Mouse (Mus musculus): ENCODE results near the gene Gm38431. TPM values are rescaled to one million over a fixed set of nuclear protein-coding genes. Genes with fewer than 3 reads are reported as not detected.
A peak's percentile ranks its signal among the peaks of the same experiment; 100 is the strongest.

Gene Gm38431
- total RNA-seq, 2 experiments from 2014 or later = 0.43 to 0.64 TPM

DNA sequence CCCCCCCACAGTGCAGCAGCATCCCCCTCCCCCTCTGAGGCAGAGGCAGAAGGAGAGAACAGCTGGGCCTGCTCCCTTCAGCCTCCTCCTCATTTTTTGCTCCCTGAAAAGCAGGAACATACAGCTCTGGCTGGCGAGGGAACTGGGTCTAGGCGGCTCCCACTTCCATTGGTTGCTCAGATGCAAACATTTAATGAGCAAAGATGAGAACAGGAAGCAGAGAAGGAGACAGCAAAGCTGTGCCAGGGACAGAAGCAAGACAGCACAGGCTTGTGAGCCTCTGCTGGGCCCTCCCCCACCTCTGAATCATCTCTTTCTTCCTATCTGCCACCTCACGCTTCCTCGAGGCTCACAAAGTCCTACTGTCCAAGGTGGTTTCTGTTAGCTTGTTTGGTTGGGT is 50.5 kb downstream of the Gm38431 start:
- DNase-seq (ENCODE audit: low spot score) = no peak

DNA sequence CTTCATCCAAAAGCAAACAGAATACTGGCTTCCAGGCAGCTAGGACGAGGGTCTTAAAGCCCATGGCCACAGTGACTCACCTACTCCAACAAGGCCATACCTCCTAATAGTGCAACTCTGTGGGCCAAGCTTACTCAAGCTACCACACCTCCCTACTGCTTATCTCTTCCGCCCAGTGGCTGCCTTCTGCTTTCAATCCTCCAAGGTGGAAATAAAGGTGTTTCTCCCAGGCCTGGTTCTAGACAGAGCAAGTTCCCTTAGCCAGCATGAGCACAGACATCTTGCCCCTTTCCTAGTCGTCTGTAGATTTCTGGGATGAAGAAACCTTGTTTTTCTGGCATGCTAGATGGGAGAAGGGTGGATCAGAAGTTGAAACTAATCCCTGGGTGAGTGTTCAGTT is 52.0 kb downstream of the Gm38431 start:
- no peak for DNase-seq (ENCODE audit: low spot score)

DNA sequence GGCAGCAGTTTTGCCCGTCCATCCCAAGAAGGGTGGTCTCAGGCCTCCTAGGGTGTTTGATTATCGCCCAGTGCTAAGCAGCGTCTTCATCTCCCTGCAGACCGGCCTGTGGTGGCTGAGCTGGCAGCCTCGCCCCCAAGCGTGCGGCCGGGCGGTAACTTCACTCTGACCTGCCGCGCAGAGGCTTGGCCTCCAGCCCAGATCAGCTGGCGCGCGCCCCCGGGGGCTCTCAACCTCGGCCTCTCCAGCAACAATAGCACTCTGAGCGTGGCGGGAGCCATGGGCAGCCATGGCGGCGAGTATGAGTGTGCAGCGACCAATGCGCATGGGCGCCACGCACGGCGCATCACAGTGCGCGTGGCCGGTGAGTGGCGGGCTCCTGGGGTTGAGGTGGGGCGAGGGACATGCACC is 54.3 kb downstream of the Gm38431 start:
- DNase-seq (ENCODE audit: low spot score) = no peak

DNA sequence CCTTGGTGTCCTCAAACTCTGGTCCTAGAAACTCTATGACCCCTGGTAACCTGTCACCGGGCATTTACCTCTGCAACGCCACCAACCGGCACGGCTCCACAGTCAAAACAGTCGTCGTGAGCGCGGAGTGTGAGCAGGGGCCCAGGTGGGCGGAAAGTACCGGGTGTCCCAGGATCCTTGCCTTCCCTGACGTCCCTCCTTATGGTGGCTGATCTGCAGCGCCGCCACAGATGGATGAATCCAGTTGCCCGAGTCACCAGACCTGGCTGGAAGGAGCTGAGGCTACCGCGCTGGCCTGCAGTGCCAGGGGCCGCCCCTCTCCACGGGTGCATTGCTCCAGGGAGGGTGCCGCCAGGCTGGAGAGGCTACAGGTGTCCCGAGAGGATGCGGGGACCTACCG is 55.1 kb downstream of the Gm38431 start:
- no peak for DNase-seq (ENCODE audit: low spot score)

DNA sequence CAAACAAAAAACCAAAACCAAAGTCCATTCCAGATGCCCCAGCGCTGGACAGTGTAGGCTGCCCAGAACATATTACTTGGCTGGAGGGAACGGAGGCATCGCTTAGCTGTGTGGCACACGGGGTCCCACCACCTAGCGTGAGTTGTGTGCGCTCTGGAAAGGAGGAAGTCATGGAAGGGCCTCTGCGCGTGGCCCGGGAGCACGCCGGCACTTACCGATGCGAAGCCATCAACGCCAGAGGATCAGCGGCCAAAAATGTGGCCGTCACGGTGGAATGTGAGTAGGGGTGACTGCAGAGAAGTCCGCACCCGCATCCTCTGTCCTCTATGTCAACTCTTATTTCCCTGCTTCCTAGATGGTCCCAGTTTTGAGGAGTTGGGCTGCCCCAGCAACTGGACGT is 55.6 kb downstream of the Gm38431 start:
- no peak for DNase-seq (ENCODE audit: low spot score)

DNA sequence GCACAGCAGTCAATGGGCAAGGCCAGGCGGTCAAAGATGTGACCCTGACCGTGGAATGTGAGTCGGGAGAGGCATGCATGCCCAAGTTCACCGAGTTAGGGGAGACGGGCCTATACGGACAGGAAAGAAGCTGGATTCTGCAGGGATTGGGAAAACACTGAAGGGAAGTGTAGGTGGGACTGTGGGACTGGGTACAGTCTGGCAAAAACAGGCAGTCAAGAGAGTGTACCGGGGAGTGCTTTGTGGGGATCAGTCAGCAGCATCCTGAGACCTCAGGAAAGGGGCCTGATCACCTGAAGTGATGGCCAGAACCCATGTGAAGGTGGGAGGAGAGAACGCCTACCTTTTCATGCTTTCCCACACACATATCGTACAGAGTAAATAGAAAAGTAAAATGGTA is 56.2 kb downstream of the Gm38431 start:
- DNase-seq (ENCODE audit: low spot score) = no peak

DNA sequence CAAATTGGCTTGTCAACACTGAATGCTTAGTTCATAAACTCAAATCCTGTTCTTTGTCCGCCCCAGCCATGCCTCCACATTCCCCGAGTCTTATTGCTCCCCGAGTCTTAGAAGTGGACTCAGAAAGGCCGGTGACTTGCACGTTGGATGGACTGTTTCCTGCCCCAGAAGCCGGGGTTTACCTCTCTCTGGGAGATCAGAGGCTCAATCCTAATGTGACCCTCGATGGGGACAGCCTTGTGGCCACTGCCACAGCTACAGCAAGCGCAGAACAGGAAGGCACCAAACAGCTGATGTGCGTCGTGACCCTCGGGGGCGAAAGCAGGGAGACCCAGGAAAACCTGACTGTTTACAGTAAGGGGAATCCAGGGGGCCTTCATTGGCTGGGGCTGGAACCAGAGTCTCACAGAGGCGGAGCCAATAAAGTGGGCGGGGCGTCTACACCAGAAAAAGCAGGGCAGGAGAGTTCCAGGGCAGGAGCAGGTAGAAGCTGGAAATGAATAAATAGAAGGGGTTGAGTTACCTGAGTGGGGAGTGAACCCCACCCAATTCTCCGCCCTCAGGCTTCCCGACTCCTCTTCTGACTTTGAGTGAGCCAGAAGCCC is 57.2 kb downstream of the Gm38431 start:
- DNase-seq (ENCODE audit: low spot score) = no peak

DNA sequence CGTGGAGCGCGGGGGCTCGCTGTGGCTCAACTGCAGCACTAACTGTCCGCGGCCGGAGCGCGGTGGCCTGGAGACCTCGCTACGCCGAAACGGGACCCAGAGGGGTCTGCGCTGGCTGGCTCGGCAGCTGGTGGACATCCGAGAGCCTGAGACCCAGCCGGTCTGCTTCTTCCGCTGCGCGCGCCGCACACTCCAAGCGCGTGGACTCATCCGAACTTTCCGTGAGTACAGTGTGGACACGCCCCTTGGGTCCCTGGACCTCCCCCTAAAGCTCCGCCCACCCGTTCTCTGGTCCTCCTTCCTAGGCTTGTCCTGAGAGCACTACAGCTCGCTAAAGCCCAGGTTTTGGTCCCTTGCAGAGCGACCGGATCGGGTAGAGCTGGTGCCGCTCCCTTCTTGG is 58.7 kb downstream of the Gm38431 start:
- peak; percentile 90 for DNase-seq (ENCODE audit: low spot score)

DNA sequence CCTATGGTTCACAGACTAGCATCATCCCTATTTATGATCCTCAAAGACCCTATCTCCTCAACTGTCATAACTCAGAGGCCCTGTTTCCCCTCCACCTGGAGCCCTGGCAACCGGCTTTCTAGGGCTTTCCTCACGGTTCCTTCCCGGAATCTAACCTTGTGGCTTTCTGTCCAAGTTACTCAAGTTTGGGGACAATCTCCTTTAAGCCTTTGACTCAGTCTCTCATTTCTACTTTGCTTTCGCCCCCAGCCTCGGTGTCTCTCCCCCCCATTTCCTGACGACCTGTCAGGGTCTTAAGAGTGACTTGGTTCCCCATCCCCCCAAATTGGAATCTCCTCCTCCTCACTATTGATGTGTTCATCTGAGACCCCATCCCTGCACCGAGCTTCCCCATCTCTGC is 59.3 kb downstream of the Gm38431 start:
- no peak for DNase-seq (ENCODE audit: low spot score)

DNA sequence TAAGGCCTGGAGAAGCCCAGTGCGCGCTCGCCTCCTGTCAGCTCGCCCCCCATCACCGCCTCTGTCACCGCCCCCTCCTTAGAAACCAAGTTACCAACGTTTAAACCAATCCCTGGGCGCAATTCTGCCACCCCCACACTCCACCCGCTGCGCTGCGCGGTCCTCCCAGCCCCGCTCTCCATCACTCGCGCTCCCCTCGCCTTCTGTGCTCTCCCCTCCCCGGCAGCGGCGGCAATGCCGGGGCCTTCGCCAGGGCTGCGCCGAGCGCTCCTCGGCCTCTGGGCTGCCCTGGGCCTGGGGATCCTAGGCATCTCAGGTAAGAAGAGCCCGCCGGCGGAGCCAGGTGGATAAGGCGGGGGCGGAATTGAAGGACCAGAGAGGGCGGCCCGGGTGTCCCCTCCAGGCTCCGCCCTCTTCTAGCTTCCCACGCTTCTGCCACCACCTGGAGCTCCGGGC is 59.9 kb downstream of the Gm38431 start, which contains the start of gene Icam5:
Icam5 (plus strand) TSS at position 178 of the 456 bp plus-strand sequence.
- no peak for DNase-seq (ENCODE audit: low spot score)

DNA sequence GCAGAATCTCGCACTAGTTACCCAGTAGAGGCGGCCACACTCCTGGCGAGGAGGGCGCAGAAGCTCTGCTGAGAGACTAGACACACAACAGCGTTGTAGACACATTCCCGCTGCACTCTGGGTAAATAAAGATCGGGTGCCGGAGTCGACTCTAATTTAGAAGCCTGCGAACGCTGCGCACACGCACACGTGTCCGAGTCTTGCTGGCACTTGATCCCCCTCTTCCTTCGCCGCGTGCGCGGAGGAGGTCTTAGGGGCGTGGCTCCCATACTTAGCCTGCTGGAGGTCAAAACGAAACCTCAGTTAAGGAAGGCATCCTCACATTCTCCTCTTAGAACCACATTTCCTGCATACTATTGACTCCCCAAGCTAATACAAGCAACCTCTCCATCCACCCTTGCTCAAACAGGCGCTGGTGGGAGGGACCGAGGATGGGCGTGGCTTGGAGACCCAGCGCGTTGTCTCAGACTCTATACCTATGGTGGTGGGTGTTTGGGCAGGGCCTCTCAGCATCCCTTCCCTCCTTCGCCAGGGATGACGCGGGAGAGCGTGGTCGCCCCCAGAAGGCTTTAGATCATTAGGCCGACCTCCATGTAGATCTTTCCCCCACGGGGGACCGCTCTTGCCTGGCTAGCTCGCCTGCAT is 60.4 kb downstream of the Gm38431 start:
- peak; percentile 69 for DNase-seq (ENCODE audit: low spot score)

DNA sequence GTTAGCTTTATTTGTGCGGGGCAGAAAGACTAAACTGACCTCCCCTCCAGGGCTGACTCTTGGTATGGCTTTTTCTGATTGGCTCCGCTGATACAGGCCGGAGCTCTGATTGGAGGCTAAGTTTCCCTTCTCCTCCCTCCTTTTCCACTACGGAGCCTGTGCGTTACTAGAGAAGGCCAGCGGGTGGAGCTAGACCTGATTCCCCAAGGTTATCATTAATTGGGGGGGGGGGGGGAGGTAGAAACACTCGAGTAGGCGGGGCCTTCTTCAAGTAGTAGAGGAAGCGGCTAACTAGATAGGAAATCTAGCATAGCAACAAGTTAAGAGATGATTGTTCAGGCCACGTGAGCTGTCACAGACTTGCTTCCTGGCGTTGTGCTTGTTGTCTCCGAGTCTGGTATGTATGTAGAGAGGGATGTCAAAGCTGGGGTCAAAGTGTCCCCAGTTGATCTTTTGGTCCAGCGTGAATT is 61.0 kb downstream of the Gm38431 start:
- DNase-seq (ENCODE audit: low spot score) = peak; percentile 94

DNA sequence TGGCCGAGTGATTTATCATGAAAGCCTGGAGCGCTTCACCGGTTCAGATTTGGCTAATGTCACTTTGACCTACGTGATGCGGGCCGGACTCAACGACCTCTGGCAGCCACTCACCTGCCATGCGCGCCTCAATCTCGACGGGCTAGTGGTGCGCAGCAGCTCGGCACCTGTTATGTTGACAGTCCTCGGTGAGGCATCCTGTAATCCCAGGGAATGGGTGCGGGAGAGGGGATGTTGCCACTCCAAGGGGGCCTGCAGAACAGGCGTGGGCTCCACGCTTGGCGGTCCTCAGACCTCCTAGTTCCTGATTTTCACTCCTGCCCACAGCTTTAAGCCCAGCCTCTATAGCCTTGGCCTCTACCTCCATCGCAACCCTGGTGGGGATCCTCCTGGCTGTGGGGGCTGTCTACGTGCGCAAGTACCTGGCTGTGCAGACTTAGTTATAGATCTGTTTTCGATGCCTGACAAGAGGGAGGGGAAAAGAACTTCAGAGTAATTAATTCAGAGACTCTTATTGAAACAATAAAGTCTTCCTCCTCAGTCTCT is 61.7 kb downstream of the Gm38431 start:
- no peak for DNase-seq (ENCODE audit: low spot score)

DNA sequence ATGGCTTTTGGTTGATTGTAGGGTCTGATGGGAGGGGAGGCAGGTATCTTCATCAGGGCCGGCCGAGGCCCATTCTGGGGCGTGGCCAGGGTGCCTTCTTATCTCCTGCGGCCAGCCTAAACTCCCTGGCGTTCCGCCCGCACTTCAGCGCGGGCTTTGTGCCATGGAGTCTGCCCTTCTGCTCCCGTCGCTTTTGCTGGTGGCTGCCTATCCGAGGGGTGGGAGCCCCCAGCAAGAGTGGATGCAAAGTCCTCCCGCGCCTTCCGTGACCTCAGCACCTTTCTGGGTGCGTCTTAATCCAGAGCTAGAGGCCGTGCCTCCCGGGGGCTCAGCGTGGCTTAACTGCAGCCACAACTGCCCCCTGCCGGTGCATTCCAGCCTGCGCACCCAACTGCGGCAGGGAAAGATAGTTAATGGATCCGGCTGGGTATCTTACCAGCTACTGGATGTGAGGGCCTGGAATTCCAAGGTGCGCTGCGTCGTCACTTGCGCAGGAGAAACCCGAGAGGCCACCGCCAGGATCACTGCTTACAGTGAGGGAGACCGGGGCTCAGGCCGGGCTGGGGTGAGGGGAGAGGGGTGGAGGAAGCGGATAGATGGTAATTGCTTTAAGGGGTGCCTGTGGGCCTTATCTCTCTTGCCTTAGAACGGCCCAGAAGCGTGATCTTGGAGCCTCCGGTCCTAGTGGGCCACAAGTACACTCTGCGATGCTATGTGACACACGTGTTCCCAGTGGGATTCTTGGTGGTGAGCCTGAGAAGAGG is 62.3 kb downstream of the Gm38431 start, which contains the start of gene Icam4:
Icam4 (plus strand) TSS at position 83 of the 764 bp plus-strand sequence.
- peak; percentile 83 for DNase-seq (ENCODE audit: low spot score)

DNA sequence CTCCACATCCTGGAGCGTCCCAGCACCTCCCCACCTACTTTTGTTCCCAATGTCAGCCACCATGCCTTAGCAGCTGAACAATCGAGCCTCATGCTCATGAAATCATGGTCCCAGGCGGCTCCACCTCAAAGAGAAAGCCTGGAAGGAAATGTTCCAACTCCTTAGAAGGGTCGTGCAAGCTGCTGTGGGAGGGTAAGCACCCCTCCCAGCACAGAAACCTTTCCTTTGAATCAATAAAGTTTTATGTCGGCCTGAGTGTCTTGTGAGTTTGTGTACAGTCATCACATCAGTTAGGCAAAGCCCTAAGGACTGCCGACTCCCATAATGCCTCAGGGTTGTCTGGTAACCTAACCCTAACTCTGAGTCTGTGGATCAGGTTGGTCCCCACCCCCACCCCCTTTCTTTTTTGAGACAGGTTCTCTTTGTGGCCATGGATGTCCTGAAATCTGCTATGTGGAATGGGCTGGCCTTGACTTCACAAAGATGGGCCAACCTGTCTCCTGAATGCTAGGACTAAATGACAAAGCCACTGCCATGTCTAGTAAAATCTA is 63.2 kb downstream of the Gm38431 start:
- no peak for DNase-seq (ENCODE audit: low spot score)

DNA sequence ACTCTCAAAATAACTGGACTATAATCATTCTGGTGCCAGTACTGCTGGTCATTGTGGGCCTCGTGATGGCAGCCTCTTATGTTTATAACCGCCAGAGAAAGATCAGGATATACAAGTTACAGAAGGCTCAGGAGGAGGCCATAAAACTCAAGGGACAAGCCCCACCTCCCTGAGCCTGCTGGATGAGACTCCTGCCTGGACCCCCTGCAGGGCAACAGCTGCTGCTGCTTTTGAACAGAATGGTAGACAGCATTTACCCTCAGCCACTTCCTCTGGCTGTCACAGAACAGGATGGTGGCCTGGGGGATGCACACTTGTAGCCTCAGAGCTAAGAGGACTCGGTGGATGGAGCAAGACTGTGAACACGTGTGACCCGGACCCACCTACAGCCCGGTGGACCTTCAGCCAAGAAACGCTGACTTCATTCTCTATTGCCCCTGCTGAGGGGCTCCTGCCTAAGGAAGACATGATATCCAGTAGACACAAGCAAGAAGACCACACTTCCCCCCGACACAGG is 64.0 kb downstream of the Gm38431 start:
- no peak for DNase-seq (ENCODE audit: low spot score)

DNA sequence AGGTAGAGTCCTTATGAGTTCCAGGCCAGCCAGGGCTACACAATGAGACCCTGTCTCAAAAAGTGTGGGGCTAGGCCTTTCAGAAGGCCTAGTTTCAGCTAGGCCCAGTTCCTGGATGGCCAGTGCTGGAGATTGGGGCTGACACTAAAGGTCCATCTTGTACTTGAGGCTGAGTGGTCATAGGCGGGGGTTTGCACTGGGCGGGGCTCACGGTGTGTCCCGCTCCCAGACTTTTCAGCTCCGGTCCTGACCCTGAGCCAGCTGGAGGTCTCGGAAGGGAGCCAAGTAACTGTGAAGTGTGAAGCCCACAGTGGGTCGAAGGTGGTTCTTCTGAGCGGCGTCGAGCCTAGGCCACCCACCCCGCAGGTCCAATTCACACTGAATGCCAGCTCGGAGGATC is 64.9 kb downstream of the Gm38431 start:
- no peak for DNase-seq (ENCODE audit: low spot score)

DNA sequence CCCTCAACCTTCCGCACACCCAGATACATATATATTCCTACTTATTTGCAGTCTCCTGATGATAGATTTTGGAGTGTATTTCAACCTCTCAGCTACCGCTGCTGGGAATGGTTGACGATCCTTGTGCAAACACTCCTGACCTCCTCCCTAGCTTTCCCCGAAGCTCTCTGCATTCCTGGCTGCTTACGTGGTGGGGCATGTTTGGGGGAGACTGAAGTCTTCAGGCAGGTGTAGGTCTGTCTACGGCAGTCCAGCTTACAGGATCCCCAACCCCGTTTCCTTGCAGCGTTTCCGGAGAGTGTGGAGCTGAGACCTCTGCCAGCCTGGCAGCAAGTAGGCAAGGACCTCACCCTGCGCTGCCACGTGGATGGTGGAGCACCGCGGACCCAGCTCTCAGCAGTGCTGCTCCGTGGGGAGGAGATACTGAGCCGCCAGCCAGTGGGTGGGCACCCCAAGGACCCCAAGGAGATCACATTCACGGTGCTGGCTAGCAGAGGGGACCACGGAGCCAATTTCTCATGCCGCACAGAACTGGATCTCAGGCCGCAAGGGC is 66.5 kb downstream of the Gm38431 start:
- DNase-seq (ENCODE audit: low spot score) = no peak

DNA sequence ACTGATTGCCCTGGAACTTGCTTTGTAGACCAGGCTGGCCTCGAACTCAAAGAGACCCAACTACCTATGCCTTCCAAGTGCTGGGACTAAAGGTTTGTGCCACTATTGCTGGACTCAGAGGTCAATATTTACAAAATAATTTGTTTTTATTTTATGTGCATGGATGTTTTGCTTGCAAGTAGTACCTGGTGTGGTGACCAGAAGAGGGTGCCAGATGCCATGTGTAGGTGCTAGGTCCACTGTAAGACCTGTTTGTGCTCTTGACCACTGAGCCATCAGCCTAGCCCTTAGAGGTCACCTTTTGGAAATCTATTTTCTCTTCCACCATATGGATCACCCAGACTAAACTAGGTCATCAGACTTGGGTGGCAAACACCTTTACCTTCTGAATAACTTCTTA is 69.1 kb downstream of the Gm38431 start:
- DNase-seq (ENCODE audit: low spot score) = no peak

DNA sequence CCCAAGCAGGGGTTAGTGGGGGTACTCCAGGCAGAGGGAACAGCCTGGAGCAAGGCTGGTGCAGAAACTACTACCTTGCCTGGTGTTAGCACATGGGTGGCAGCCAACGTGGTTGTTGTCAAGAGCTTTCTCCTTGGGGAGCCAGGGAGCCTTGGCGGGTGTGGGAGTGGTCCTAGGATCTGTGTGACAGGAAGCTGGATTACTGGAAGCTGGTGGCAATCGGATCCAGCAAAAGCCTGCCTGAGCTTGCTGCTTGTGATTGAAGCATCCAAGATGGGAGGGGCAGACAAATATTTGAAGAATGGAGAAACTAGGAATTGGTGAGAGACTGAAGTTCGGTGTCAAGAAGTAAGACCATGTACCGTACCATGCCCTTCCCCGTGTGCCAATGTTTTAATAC is 69.5 kb downstream of the Gm38431 start:
- no peak for DNase-seq (ENCODE audit: low spot score)

DNA sequence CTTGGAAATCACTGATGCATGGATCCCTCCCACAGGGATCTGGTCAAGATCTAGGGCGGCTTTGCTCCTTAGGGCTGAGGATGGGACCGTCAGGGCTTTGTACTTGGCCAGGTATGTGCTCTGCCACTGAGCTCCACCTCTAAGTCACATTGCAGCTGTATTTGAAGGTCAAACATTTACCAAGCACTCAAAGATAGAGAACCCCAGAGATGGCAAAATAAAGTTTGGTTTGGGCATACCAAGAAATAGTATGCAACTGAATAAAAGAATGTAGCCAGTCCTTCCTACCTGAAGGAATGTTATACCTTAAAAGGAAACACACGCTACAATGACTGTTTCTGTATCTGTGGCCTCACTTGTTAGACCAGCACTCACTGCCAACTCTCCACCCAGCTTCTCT is 70.4 kb downstream of the Gm38431 start:
- DNase-seq (ENCODE audit: low spot score) = no peak
